In the genomic region with DNA sequence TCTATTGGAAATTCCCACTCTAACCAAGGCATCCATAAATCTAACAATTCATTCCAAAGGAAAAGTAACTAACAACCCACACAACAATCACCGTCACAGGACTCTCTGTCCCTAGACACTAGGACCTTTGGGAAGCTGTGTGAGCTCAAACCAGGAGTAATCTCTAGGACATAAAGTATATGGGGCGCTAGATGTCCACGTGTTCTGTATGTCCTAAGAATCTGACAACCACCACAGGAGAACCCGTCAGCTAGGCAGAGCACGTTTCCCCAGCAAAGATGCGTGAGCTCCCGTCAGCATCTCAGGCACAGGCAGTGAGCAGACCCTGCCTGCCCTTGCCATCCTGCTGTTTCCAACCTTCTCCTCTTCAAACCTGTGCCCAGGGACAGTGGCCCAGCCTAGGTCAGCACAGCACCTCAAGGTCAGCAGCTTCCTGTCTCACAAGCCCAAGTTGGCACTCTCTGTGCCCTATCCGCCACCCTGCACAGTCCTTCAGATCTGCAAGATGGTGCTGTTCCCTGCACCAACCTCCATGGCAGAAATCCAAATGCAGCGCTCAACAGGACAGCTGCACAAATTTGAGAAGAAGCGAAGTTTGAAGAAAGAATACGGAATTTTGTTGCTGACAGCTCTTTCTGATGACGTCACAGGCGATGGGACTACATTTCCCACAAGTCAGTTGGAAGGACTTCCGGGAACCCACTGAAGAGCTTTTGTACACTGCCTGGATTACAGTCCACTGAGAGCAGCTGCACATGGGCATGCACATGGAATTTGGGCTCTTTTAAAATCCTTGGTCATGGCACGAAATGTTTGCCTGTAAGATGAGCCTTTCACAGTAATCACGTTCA, we compare ENCODE assay signal across 7 mouse cellular contexts. TPM values are rescaled to one million over a fixed set of nuclear protein-coding genes. Genes with fewer than 3 reads are reported as not detected.
A peak's percentile ranks its signal among the peaks of the same experiment; 100 is the strongest.
DNase-seq lines count a peak whose midpoint lies in the region; ATAC-seq lines count a peak whose summit lies in the region.

A gene (minus strand): TSS at position 664 of the 851 bp plus-strand sequence.

- no peaks in the 10 kb centered on the region for H3K9me3 ChIP-seq in intestine, embryonic 15.5 days
- H3K9me3 ChIP-seq in midbrain, embryonic 10.5 days (replicated peaks): no peaks in the 10 kb centered on the region

- peak; percentile 89 for DNase-seq in adrenal gland, adult 2 months
- peak; percentile 80 for DNase-seq in embryo, embryonic 11.5 days (ENCODE audit: low read depth, low spot score)
- peak; percentile 69 to 75 for DNase-seq in gastrocnemius, postnatal 36 days
- peak; percentile 94 to 97 for DNase-seq in left cerebral cortex, postnatal 25 days (ENCODE audit: low spot score in 2 of 2)
- DNase-seq in midbrain, embryonic 10.5 days (ENCODE audit: low spot score): peak; percentile 80
- peak; percentile 75 for DNase-seq in right cerebral cortex, postnatal 4 days

- H3K36me3 ChIP-seq in intestine, embryonic 15.5 days: no peaks in the 10 kb centered on the region
- no peaks in the 10 kb centered on the region for H3K36me3 ChIP-seq in midbrain, embryonic 10.5 days

- 0 out of 2 replicates have a peak within 1 kb of the TSS, but pooled peaks have one; percentile 22 for H3K27ac ChIP-seq in intestine, embryonic 15.5 days
- H3K27ac ChIP-seq in midbrain, embryonic 10.5 days (replicated peaks): peak within 1 kb of the TSS; percentile 81

- 12% methylated on average over 16 of the region's 16 CpGs for WGBS in intestine, embryonic 15.5 days
- WGBS in midbrain, embryonic 10.5 days: 14% methylated on average over 16 of the region's 16 CpGs

- intact Hi-C loops in gastrocnemius, postnatal 36 days (cut with DNase I): loop anchor here (5.0 kb wide), 1 partner anchor 179 kb away; no protein-coding TSS in a partner anchor
- intact Hi-C loops in left cerebral cortex, postnatal 25 days (cut with DNase I): loop anchor here (1.0 to 5.0 kb wide), 5 partner anchors 27 to 198 kb away; a partner anchor contains a TSS

- H3K4me3 ChIP-seq in intestine, embryonic 15.5 days (replicated peaks): peak within 1 kb of the TSS; percentile 69
- peak within 1 kb of the TSS; percentile 76 for H3K4me3 ChIP-seq in midbrain, embryonic 10.5 days

- H3K4me1 ChIP-seq in intestine, embryonic 15.5 days (replicated peaks): no peaks in the 10 kb centered on the region
- peaks cover 11% of the 10 kb centered on the region for H3K4me1 ChIP-seq in midbrain, embryonic 10.5 days

- H3K4me2 ChIP-seq in intestine, embryonic 15.5 days (replicated peaks): peak within 1 kb of the TSS; percentile 93

- H3K9ac ChIP-seq in intestine, embryonic 15.5 days: peak within 1 kb of the TSS; percentile 69

- ATAC-seq in intestine, embryonic 15.5 days: peak; percentile 99

- no peaks in the 10 kb centered on the region for H3K27me3 ChIP-seq in intestine, embryonic 15.5 days (replicated peaks)
- H3K27me3 ChIP-seq in midbrain, embryonic 10.5 days (ENCODE audit: low read depth, poor library complexity, severe bottlenecking): no peaks in the 10 kb centered on the region

RNA-seq across cellular contexts. Expression of the gene that starts here (rescaled TPM):
- total RNA-seq in adrenal gland, adult 2 months (2021): 1 to 10 TPM; 3.3 to 4.6 TPM
- 0.15 and 0.73 TPM in 2 replicates for polyA plus RNA-seq in adrenal gland, adult 2 months (2012; rRNA removed)
- 1 to 10 TPM; 3.7 to 3.8 TPM for total RNA-seq in gastrocnemius, postnatal 36 days (2021)
- 0.49 and 0.53 TPM in 2 replicates for polyA plus RNA-seq in intestine, embryonic 15.5 days (2015; fragmentation: Nextera tagmentation; extraction: Ambion mirVana)
- total RNA-seq in left cerebral cortex, postnatal 25 days (2021): 1 to 10 TPM; 5.5 to 5.8 TPM
- polyA plus RNA-seq in midbrain, embryonic 10.5 days (2016; fragmentation: Nextera tagmentation; extraction: Ambion mirVana): 0.37 and 0.59 TPM in 2 replicates

Comparison
In these comparisons a context has a peak if more than half of its experiments do, and no peak if none do; other contexts are left out.
1. Peak in every context shown above with its lines: DNase-seq, ATAC-seq, H3K4me3 ChIP-seq and H3K27ac ChIP-seq.
2. Peak in ATAC-seq, H3K4me3 ChIP-seq, H3K27ac ChIP-seq, H3K9ac ChIP-seq and H3K4me2 ChIP-seq in intestine, embryonic 15.5 days; RNA of the gene not detected or under 1 TPM.
3. Peak in DNase-seq, H3K4me3 ChIP-seq and H3K27ac ChIP-seq in midbrain, embryonic 10.5 days; RNA of the gene not detected or under 1 TPM.